Mouse (Mus musculus) CH12.LX (cell line): Measurements from ENCODE around the gene Zbtb1.

Experiments
- CTCF ChIP-seq, 2 experiments: IDR thresholded peaks in 1 of 2; conservative IDR thresholded peaks in 1 of 2; 2 replicates each; pipeline ENCODE4 v1.5.1; 2011 to 2012; ENCODE audit warnings: low read depth in 2 of 2, low read length in 2 of 2, improper control_type of control experiment in 1 of 2, inconsistent platforms in 1 of 2, mild to moderate bottlenecking in 1 of 2, moderate library complexity in 1 of 2
- EP300 ChIP-seq: IDR thresholded peaks from 2 replicates; pipeline ENCODE4 v1.6.1; 2011; ENCODE audit warnings: low read length, improper control_type of control experiment
- ETS1 ChIP-seq: conservative IDR thresholded peaks from 2 replicates; pipeline ENCODE4 v1.6.1; 2012; ENCODE audit warnings: low read depth, mild to moderate bottlenecking, inconsistent platforms, low read length, improper control_type of control experiment, moderate library complexity
- JUND ChIP-seq: conservative IDR thresholded peaks from 2 replicates; pipeline ENCODE4 v1.6.1; 2011; ENCODE audit warnings: low read depth, low read length, improper control_type of control experiment
- MAX ChIP-seq: IDR thresholded peaks from 2 replicates; pipeline ENCODE4 v1.6.1; 2011; ENCODE audit warnings: low read length, improper control_type of control experiment
- MAZ ChIP-seq: IDR thresholded peaks from 2 replicates; pipeline ENCODE4 v1.6.1; 2012; ENCODE audit warnings: low read depth, mild to moderate bottlenecking, inconsistent platforms, low read length, improper control_type of control experiment, moderate library complexity
- NRF1 ChIP-seq: IDR thresholded peaks from 2 replicates; pipeline ENCODE4 v1.6.1; 2014; ENCODE audit warnings: low read depth, mild to moderate bottlenecking, inconsistent platforms, low read length, improper control_type of control experiment, moderate library complexity
- POLR2A ChIP-seq: IDR thresholded peaks from 2 replicates; pipeline ENCODE4 v1.6.1; 2011; ENCODE audit warnings: low read depth, mild to moderate bottlenecking, improper control_type of control experiment, low read length
- POLR2AphosphoS2 ChIP-seq: IDR thresholded peaks from 2 replicates; pipeline ENCODE4 v1.6.1; 2011; ENCODE audit warnings: low read depth, low read length, improper control_type of control experiment
- RAD21 ChIP-seq: IDR thresholded peaks from 2 replicates; pipeline ENCODE4 v1.6.1; 2011; ENCODE audit warnings: low read depth, mild to moderate bottlenecking, low read length, improper control_type of control experiment, moderate library complexity
- USF2 ChIP-seq: conservative IDR thresholded peaks from 2 replicates; pipeline ENCODE4 v1.6.1; 2011; ENCODE audit warnings: low read depth, low read length, improper control_type of control experiment
- ZC3H11A ChIP-seq: IDR thresholded peaks from 2 replicates; pipeline ENCODE4 v1.6.1; 2012; ENCODE audit warnings: low read depth, mild to moderate bottlenecking, inconsistent platforms, low read length, improper control_type of control experiment
- ZMIZ1 ChIP-seq: IDR thresholded peaks from 2 replicates; pipeline ENCODE4 v1.6.1; 2012; ENCODE audit warnings: low read depth, mild to moderate bottlenecking, inconsistent platforms, low read length, improper control_type of control experiment
- ZNF384 ChIP-seq: IDR thresholded peaks from 2 replicates; pipeline ENCODE4 v1.6.1; 2012; ENCODE audit warnings: low read depth, low read length, improper control_type of control experiment, inconsistent platforms

DNA sequence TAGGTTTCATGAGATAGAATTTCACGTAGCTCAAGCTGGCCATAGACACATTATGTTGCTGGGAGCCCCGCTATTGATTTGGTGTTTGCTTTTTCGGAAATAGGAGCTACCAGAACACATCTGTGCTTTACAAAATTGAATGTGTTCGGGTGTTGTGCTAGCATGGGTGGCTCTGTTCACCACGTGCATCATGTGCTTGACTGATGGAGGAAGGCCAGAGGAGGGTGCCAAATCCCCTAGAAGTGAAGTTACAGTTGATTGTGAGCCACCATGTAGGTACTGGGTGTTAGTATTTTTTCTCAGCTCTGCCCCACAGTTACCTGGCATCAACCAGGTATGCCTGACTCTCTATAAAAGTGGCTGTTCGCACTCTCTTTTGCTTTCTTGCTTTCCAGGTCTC, 74.8 kb downstream of the Zbtb1 start:
- TF ChIP-seq POLR2A (no peak), EP300 (no peak), JUND (no peak), ZNF384 (no peak), RAD21 (peak; percentile 0; the same call in 1 of the 2 replicates), POLR2AphosphoS2 (no peak), MAX (peak; percentile 90), CTCF (conservative IDR thresholded peaks at IDR 0.05 in 1 of 2, IDR thresholded peaks at IDR 0.05 in 1 of 2; ENCODE audit: low read depth in 2 of 2, low read length in 2 of 2) (peak in 1 of 2 experiments; percentile 22; a peak in 2 of 4 replicates), NRF1 (no peak), ETS1 (no peak), ZC3H11A (no peak), USF2 (no peak), ZMIZ1 (no peak), MAZ (no peak)
